Mouse (Mus musculus): ENCODE data around the gene Abr. TPM values are rescaled to one million over a fixed set of nuclear protein-coding genes. Genes with fewer than 3 reads are reported as not detected.

Abr gene
- total and polyA plus RNA-seq, 2 experiments from 2014 or later = 87.5 to 211 TPM

GRCm38 (mm10) chr11:76506514-76507228, 115.4 kb downstream of the Abr start:
- Histone ChIP-seq H3K4me3 (ENCODE audit: low read length) (no peak overlapping the region), H3K9ac (replicated peaks; ENCODE audit: low read length) (no peak overlapping the region), H3K9me3 (ENCODE audit: low read length) (no peaks in the 10 kb centered on the region), H3K4me1 (ENCODE audit: insufficient read depth, low read length) (peaks cover 26% of the 10 kb centered on the region), H3K4me2 (ENCODE audit: low read depth, low read length) (no peak overlapping the region), H3K27ac (peak overlapping the region; percentile 77), H3K36me3 (ENCODE audit: insufficient read depth, low read length) (no peaks in the 10 kb centered on the region), H3K27me3 (ENCODE audit: insufficient read depth, low read length) (no peaks in the 10 kb centered on the region)
- TF ChIP-seq CTCF (IDR thresholded peaks at IDR 0.05; ENCODE audit: low read depth) = peak; percentile 93
- ATAC-seq = peak; percentile 28; the same call in 1 of the 2 replicates
- DNase-seq (ENCODE audit: low spot score) = peak; percentile 86
- WGBS = 51% methylated on average over 5 of the region's 5 CpGs

DNA sequence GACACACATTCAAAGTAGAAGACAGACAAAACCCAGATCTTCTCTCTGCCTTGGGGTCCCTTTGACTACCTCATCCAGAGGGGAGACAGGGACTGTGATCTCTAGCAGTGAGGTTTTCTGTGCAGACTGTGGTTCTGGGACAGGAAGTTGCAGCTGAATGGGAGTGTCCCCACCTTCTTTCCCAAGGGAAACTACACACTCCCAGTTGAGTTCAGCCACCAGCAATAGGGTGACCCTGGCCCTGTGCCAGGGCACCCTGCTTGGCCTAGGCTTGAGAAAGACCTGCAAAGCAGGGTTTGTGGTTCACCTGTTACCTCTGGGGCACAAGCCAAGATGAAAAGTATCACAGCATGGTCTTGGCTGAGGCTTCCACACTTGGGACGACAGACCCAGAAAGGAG, 117.0 kb downstream of the Abr start:
- H3K4me1 ChIP-seq (ENCODE audit: insufficient read depth, low read length) = peaks cover 26% of the 10 kb centered on the region
- 65% methylated on average over 1 of the region's 1 CpGs for WGBS

GRCm38 (mm10) chr11:76504058-76504457, 118.1 kb downstream of the Abr start:
- peaks cover 21% of the 10 kb centered on the region for H3K4me1 ChIP-seq (ENCODE audit: insufficient read depth, low read length)
- no peaks in the 10 kb centered on the region for H3K9me3 ChIP-seq (ENCODE audit: low read length)
- ATAC-seq (no peak), DNase-seq (ENCODE audit: low spot score) (peak; percentile 25)
- H3K36me3 ChIP-seq (ENCODE audit: insufficient read depth, low read length) = no peaks in the 10 kb centered on the region
- H3K9ac ChIP-seq (replicated peaks; ENCODE audit: low read length) = no peak overlapping the region
- peak overlapping the region; percentile 37; the same call in 1 of the 2 replicates for H3K27ac ChIP-seq
- H3K4me2 ChIP-seq (ENCODE audit: low read depth, low read length) = no peak overlapping the region
- TF ChIP-seq CTCF (IDR thresholded peaks at IDR 0.05; ENCODE audit: low read depth) = peak; percentile 36; the same call in 1 of the 2 replicates
- H3K4me3 ChIP-seq (ENCODE audit: low read length) = no peak overlapping the region
- no peaks in the 10 kb centered on the region for H3K27me3 ChIP-seq (ENCODE audit: insufficient read depth, low read length)
- WGBS = 42% methylated on average over 5 of the region's 5 CpGs

More for the DNA sequence above, 117.0 kb downstream of the Abr start:
- H3K9me3 ChIP-seq (ENCODE audit: low read length) = no peaks in the 10 kb centered on the region
- DNase-seq (ENCODE audit: low spot score) (no peak), ATAC-seq (no peak)
- H3K27me3 ChIP-seq (ENCODE audit: insufficient read depth, low read length) = no peaks in the 10 kb centered on the region
- H3K4me2 ChIP-seq (ENCODE audit: low read depth, low read length) = no peak overlapping the region
- H3K9ac ChIP-seq (replicated peaks; ENCODE audit: low read length) = no peak overlapping the region
- H3K4me3 ChIP-seq (ENCODE audit: low read length) = no peak overlapping the region
- no peak overlapping the region for H3K27ac ChIP-seq
- H3K36me3 ChIP-seq (ENCODE audit: insufficient read depth, low read length) = no peaks in the 10 kb centered on the region
- no peak for TF ChIP-seq CTCF (IDR thresholded peaks at IDR 0.05; ENCODE audit: low read depth)

GRCm38 (mm10) chr11:76499987-76500386, 122.1 kb downstream of the Abr start:
- peaks cover 6% of the 10 kb centered on the region; the same call in 1 of the 2 replicates for H3K4me1 ChIP-seq (ENCODE audit: insufficient read depth, low read length)
- no peaks in the 10 kb centered on the region for H3K27me3 ChIP-seq (ENCODE audit: insufficient read depth, low read length)
- no peaks in the 10 kb centered on the region for H3K9me3 ChIP-seq (ENCODE audit: low read length)
- no peaks in the 10 kb centered on the region for H3K36me3 ChIP-seq (ENCODE audit: insufficient read depth, low read length)
- no peak overlapping the region for H3K27ac ChIP-seq
- ATAC-seq (no peak), DNase-seq (ENCODE audit: low spot score) (no peak)
- WGBS = 52% methylated on average over 1 of the region's 1 CpGs
- no peak for TF ChIP-seq CTCF (IDR thresholded peaks at IDR 0.05; ENCODE audit: low read depth)
- H3K9ac ChIP-seq (replicated peaks; ENCODE audit: low read length) = no peak overlapping the region
- H3K4me2 ChIP-seq (ENCODE audit: low read depth, low read length) = no peak overlapping the region
- H3K4me3 ChIP-seq (ENCODE audit: low read length) = no peak overlapping the region

DNA sequence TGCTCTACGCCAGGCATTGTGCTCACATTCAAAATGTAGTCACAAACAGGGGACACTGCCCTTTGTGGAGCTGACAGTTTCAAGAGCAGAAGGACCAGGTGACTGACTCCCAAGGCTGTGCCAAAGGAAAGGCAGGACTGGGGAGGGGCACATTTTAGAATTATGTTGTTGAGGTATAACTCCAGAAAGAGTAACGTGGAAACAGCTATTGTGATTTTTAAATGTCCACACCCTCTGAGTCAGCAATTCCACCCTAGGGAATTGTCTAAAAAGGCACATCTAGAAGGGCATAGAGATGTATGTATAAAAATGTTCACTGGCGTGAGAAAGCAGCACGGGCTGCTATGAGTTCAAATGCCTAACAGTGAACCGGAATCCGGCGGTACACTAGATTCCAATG, 122.5 kb downstream of the Abr start:
- TF ChIP-seq CTCF (IDR thresholded peaks at IDR 0.05; ENCODE audit: low read depth) = no peak
- Histone ChIP-seq H3K27me3 (ENCODE audit: insufficient read depth, low read length) (no peaks in the 10 kb centered on the region), H3K9ac (replicated peaks; ENCODE audit: low read length) (no peak overlapping the region), H3K4me2 (ENCODE audit: low read depth, low read length) (no peak overlapping the region), H3K27ac (no peak overlapping the region), H3K9me3 (ENCODE audit: low read length) (no peaks in the 10 kb centered on the region), H3K36me3 (ENCODE audit: insufficient read depth, low read length) (no peaks in the 10 kb centered on the region), H3K4me3 (ENCODE audit: low read length) (no peak overlapping the region), H3K4me1 (ENCODE audit: insufficient read depth, low read length) (peaks cover 6% of the 10 kb centered on the region; the same call in 1 of the 2 replicates)
- ATAC-seq = no peak
- DNase-seq (ENCODE audit: low spot score) = no peak
- WGBS = 80% methylated on average over 7 of the region's 7 CpGs

- DNase-seq (ENCODE audit: low spot score) = no peak
- WGBS = 85% methylated on average over 4 of the region's 4 CpGs
- TF ChIP-seq CTCF (IDR thresholded peaks at IDR 0.05; ENCODE audit: low read depth) = no peak
- H3K4me3 ChIP-seq (ENCODE audit: low read length) = no peak overlapping the region
- no peak for ATAC-seq
- no peak overlapping the region for H3K9ac ChIP-seq (replicated peaks; ENCODE audit: low read length)
- H3K27me3 ChIP-seq (ENCODE audit: insufficient read depth, low read length) = no peaks in the 10 kb centered on the region
- H3K4me2 ChIP-seq (ENCODE audit: low read depth, low read length) = no peak overlapping the region
- peaks cover 20% of the 10 kb centered on the region for H3K4me1 ChIP-seq (ENCODE audit: insufficient read depth, low read length)
- H3K27ac ChIP-seq = 0 out of 2 replicates have a peak overlapping the region, but pooled peaks have one; percentile 7
- no peaks in the 10 kb centered on the region for H3K9me3 ChIP-seq (ENCODE audit: low read length)
- no peaks in the 10 kb centered on the region for H3K36me3 ChIP-seq (ENCODE audit: insufficient read depth, low read length)
Measured at GRCm38 (mm10) chr11:76497769-76498152, 124.4 kb downstream of the Abr start.
